Mouse (Mus musculus) right cerebral cortex, postnatal 36 days (tissue): ENCODE data around the gene Cpxm1.
A peak's percentile ranks its signal among the peaks of the same experiment; 100 is the strongest.

Source experiments
- DNase-seq, 2 experiments: peaks; one replicate each; pipeline ENCODE4 v3.0.0; 2022; ENCODE audit warnings: low spot score in 2 of 2, mixed read lengths in 1 of 2

The Cpxm1 gene

GRCm38 (mm10) chr2:130397186-130397985, at the start of gene Cpxm1:
Cpxm1 (minus strand) TSS chr2:130397574.
- DNase-seq = no peak

- DNase-seq = no peak
These were observed 44.8 kb upstream of the Cpxm1 start for GRCm38 (mm10) chr2:130442162-130442561.

GRCm38 (mm10) chr2:130439840-130440480, 42.6 kb upstream of the Cpxm1 start:
- no peak for DNase-seq

- DNase-seq = no peak
These were observed 41.5 kb upstream of the Cpxm1 start for GRCm38 (mm10) chr2:130438861-130439260.

GRCm38 (mm10) chr2:130436769-130437168, 39.4 kb upstream of the Cpxm1 start:
- DNase-seq = no peak

GRCm38 (mm10) chr2:130433152-130433551, 35.8 kb upstream of the Cpxm1 start:
- no peak for DNase-seq

- DNase-seq = no peak
These were observed 34.8 kb upstream of the Cpxm1 start for GRCm38 (mm10) chr2:130432157-130432556.

- DNase-seq = no peak
These were observed 33.1 kb upstream of the Cpxm1 start for GRCm38 (mm10) chr2:130430484-130430883.

- no peak for DNase-seq
These were observed 32.5 kb upstream of the Cpxm1 start for GRCm38 (mm10) chr2:130429851-130430250.

- DNase-seq = no peak
These were observed 27.7 kb upstream of the Cpxm1 start for GRCm38 (mm10) chr2:130425112-130425511.

- DNase-seq = peak; percentile 87 to 90
These were observed 26.9 kb upstream of the Cpxm1 start, which contains the start of the genes Vps16 and Pced1a for GRCm38 (mm10) chr2:130424126-130424853. Vps16 (plus strand) TSS chr2:130424339. Pced1a (minus strand) TSS chr2:130424701.

GRCm38 (mm10) chr2:130423397-130424125, 26.2 kb upstream of the Cpxm1 start:
- DNase-seq = peak in 1 of 2 experiments; percentile 77

- no peak for DNase-seq
These were observed 24.6 kb upstream of the Cpxm1 start for GRCm38 (mm10) chr2:130421781-130422620.

GRCm38 (mm10) chr2:130414094-130414856, 16.9 kb upstream of the Cpxm1 start:
- no peak for DNase-seq

- DNase-seq = no peak
These were observed 15.4 kb upstream of the Cpxm1 start for GRCm38 (mm10) chr2:130412775-130413174.

- peak; percentile 55 to 72 for DNase-seq
These were observed 14.5 kb upstream of the Cpxm1 start for GRCm38 (mm10) chr2:130411558-130412495.

GRCm38 (mm10) chr2:130408194-130408593, 10.8 kb upstream of the Cpxm1 start:
- no peak for DNase-seq

- no peak for DNase-seq
These were observed 8.8 kb upstream of the Cpxm1 start, which contains the start of gene Tmem239 for GRCm38 (mm10) chr2:130406178-130406577. Tmem239 (plus strand) TSS chr2:130406478.

- no peak for DNase-seq
These were observed 7.6 kb upstream of the Cpxm1 start, which contains the start of the genes Gm28372 and 1700020A23Rik for GRCm38 (mm10) chr2:130404939-130405338. Gm28372 (plus strand) TSS chr2:130405239. 1700020A23Rik (plus strand) TSS chr2:130405259.
